Mouse (Mus musculus) kidney, embryonic 16.5 days (tissue): Measurements from ENCODE around the gene Tcerg1l. TPM values are rescaled to one million over a fixed set of nuclear protein-coding genes. Genes with fewer than 3 reads are reported as not detected.

Source experiments
- ATAC-seq: fragments of 200-750 bp; cut with Nextera tagmentation; 2 replicates; pipeline ENCODE4 v1.8.0; 2017; ENCODE audit warnings: moderate TSS enrichment; ENCODE audit not compliant: low FRiP score, low TSS enrichment
- H3K27ac ChIP-seq: fragments of 300-500 bp; sonication (generic); 2 replicates; pipeline ENCODE4 v1.5.1; 2014; ENCODE audit warnings: low read length
- H3K27me3 ChIP-seq: fragments of 300-500 bp; sonication (generic); 2 replicates; pipeline ENCODE4 v1.6.1; 2014; ENCODE audit warnings: low read length, control low read depth, mixed read lengths; ENCODE audit not compliant: insufficient read depth
- H3K36me3 ChIP-seq: fragments of 300-500 bp; sonication (generic); 2 replicates; pipeline ENCODE4 v1.6.1; 2014; ENCODE audit warnings: low read length, control low read depth, mixed read lengths; ENCODE audit not compliant: insufficient read depth
- H3K4me1 ChIP-seq: fragments of 300-500 bp; sonication (generic); 2 replicates; pipeline ENCODE4 v1.6.1; 2014; ENCODE audit warnings: low read length, control low read depth, mixed read lengths; ENCODE audit not compliant: insufficient read depth
- H3K4me2 ChIP-seq: fragments of 300-500 bp; sonication (generic); replicated peaks from 2 replicates; pipeline ENCODE4 v1.6.1; 2014; ENCODE audit warnings: low read depth, low read length
- H3K4me3 ChIP-seq: fragments of 300-500 bp; sonication (generic); 2 replicates; pipeline ENCODE4 v1.5.1; 2014; ENCODE audit warnings: mild to moderate bottlenecking, low read length
- H3K9ac ChIP-seq: fragments of 300-500 bp; sonication (generic); replicated peaks from 2 replicates; pipeline ENCODE4 v1.6.1; 2014; ENCODE audit warnings: low read length
- H3K9me3 ChIP-seq: fragments of 300-500 bp; sonication (generic); 2 replicates; pipeline ENCODE4 v1.6.1; 2016; ENCODE audit warnings: low read length, control low read depth
- WGBS: fragments of 180-500 bp; shearing (Covaris S2); extraction: QIAGEN DNeasy Blood & Tissue Kit; methylation state at CpG from one replicate; pipeline ENCODE4 v1.1.7; 2014; 5-methylcytosine and 5-hydroxymethylcytosine counted together
- polyA plus RNA-seq: library from polyadenylated mRNA; unstranded; fragments of >200 nt; fragmentation: Nextera tagmentation; extraction: Ambion mirVana; gene quantifications from 2 replicates; pipeline ENCODE4 v1.2.1, GENCODE M21; 2015

Tcerg1l gene
- polyA plus RNA-seq, 1 experiment from 2014 or later, result 1.8 TPM

GRCm38 (mm10) chr7:138246684-138247083 is 150.8 kb downstream of the Tcerg1l start:
- no peak for ATAC-seq
- no peaks in the 10 kb centered on the region for H3K9me3 ChIP-seq
- H3K36me3 ChIP-seq, result no peaks in the 10 kb centered on the region
- no peaks in the 10 kb centered on the region for H3K4me1 ChIP-seq
- 21% methylated on average over 2 of the region's 2 CpGs for WGBS
- no peaks in the 10 kb centered on the region for H3K27me3 ChIP-seq
- H3K4me3 ChIP-seq, result no peak overlapping the region
- H3K4me2 ChIP-seq, result no peak overlapping the region
- no peak overlapping the region for H3K9ac ChIP-seq
- H3K27ac ChIP-seq, result no peak overlapping the region

DNA sequence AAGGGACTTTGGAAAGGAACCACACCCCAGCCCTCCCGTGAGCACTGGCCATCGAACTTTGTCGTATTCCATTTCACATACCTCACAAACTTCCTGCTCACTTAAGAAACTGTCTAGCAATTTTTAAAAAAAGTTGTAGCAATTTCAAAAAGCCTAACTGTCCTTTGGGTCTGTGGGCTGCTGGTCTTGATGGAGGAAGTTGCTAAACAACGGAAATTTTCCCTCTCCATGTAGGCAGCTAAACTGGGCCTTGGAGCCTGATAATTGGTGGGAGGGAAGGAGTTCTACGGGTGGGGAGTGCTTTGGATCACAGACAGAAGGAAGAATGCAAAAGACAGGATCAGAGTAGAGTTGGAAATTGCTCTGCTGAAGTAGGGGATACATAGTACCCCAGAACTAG is 155.3 kb downstream of the Tcerg1l start:
- Histone ChIP-seq H3K9ac (no peak overlapping the region), H3K27ac (no peak overlapping the region), H3K36me3 (no peaks in the 10 kb centered on the region), H3K4me3 (no peak overlapping the region), H3K4me2 (no peak overlapping the region), H3K4me1 (no peaks in the 10 kb centered on the region), H3K27me3 (no peaks in the 10 kb centered on the region), H3K9me3 (no peaks in the 10 kb centered on the region)
- no peak for ATAC-seq
- 86% methylated on average over 5 of the region's 5 CpGs for WGBS

GRCm38 (mm10) chr7:138237708-138238225 is 159.8 kb downstream of the Tcerg1l start:
- no peak overlapping the region for H3K4me3 ChIP-seq
- H3K27ac ChIP-seq, result no peak overlapping the region
- H3K9me3 ChIP-seq, result no peaks in the 10 kb centered on the region
- no peak overlapping the region for H3K9ac ChIP-seq
- H3K4me2 ChIP-seq, result no peak overlapping the region
- no peaks in the 10 kb centered on the region for H3K27me3 ChIP-seq
- H3K36me3 ChIP-seq, result no peaks in the 10 kb centered on the region
- ATAC-seq, result no peak
- no peaks in the 10 kb centered on the region for H3K4me1 ChIP-seq
- WGBS, result 43% methylated on average over 5 of the region's 5 CpGs

DNA sequence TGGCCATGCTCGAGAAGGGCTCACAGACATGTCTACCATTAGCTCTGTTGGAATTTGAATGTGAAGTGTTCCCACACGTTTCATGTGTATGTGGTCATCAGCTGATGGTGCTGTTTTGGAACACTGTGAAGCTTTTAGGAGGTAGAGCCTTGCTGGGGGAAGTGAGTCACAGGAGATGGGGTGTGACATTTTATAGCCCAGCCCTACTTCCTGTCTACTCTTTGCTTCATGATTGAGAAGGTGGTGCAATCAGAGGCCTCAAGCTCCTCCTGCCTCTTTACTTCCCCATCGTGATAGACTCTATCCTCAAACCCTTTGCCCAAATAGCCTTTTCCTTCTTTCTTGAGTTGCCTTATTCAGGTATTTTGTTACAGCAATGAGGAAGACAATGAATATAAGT is 173.3 kb downstream of the Tcerg1l start:
- 78% methylated on average over 3 of the region's 3 CpGs for WGBS
- H3K9ac ChIP-seq, result no peak overlapping the region
- no peaks in the 10 kb centered on the region for H3K4me1 ChIP-seq
- H3K27ac ChIP-seq, result no peak overlapping the region
- H3K4me3 ChIP-seq, result no peak overlapping the region
- no peaks in the 10 kb centered on the region for H3K9me3 ChIP-seq
- H3K27me3 ChIP-seq, result no peaks in the 10 kb centered on the region
- ATAC-seq, result no peak
- H3K4me2 ChIP-seq, result no peak overlapping the region
- H3K36me3 ChIP-seq, result no peaks in the 10 kb centered on the region

GRCm38 (mm10) chr7:138222951-138223350 is 174.6 kb downstream of the Tcerg1l start:
- Histone ChIP-seq H3K27ac (no peak overlapping the region), H3K4me1 (no peaks in the 10 kb centered on the region), H3K9me3 (no peaks in the 10 kb centered on the region), H3K9ac (no peak overlapping the region), H3K4me3 (no peak overlapping the region), H3K4me2 (no peak overlapping the region), H3K27me3 (no peaks in the 10 kb centered on the region), H3K36me3 (no peaks in the 10 kb centered on the region)
- WGBS, result 62% methylated on average over 4 of the region's 4 CpGs
- no peak for ATAC-seq

DNA sequence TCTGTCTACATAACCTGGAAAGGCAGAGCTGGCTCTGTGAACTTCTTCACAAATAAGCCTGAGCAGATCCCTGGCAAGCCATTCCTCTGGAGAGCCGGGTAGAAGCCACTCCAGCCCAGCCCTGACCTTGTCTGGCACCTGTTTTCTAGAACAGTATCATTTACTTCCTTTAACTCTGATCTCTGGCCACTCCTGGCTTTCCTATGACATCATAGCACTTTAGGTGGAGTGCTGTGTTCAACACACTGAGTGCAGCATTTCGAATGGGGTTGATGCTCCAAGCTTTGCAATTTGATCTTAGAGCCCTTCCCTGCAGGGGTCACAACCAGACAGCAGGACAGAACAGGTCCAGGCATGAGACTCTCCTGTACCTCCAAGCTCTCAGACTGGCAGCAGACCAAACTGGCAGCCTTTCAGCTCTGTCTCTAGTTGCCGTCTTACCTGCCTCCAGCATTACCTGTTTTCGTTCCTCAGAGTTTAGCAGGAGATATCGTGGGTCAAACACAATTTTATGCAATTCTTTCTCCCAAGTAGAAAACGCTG is 179.9 kb downstream of the Tcerg1l start:
- Histone ChIP-seq H3K9ac (no peak overlapping the region), H3K36me3 (no peaks in the 10 kb centered on the region), H3K9me3 (no peaks in the 10 kb centered on the region), H3K27ac (no peak overlapping the region), H3K4me3 (no peak overlapping the region), H3K4me1 (0 out of 2 replicates have a peak, but pooled peaks cover 5% of the 10 kb centered on the region), H3K4me2 (no peak overlapping the region), H3K27me3 (no peaks in the 10 kb centered on the region)
- no peak for ATAC-seq
- 71% methylated on average over 6 of the region's 6 CpGs for WGBS

DNA sequence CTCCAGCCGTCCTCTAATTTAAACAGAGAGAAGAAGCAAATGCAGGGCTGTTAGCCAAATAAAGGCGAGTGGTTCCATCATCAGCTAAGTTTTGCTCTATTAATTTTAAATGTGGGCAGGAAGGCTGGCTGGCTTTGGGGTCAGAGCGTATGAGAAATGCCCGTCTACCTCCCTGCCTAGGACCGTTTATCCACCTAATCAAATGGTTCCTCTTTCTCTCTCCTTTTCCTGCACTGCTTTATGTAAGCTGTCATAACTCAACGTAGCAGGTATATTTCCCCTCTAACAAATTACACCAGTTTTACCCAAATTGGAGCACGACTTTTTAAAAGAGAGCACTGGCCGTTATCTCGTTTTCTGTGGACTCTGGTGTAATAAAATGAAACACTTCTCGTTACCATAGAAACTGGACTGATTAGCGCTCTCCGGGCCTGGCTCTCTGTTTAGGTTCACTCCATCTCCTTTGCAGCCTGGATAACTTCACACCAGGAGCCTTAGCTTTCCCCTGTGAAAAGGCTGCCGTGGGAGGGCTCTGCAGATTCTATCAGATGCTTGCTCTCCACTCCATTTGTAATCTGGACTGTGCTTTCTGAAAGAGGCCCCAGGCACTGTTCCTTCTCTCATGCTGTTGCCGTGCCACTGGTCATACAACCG is 182.2 kb downstream of the Tcerg1l start:
- H3K27ac ChIP-seq, result no peak overlapping the region
- WGBS, result 36% methylated on average over 15 of the region's 15 CpGs
- no peaks in the 10 kb centered on the region for H3K36me3 ChIP-seq
- no peaks in the 10 kb centered on the region for H3K9me3 ChIP-seq
- no peak overlapping the region for H3K4me3 ChIP-seq
- H3K4me1 ChIP-seq, result 0 out of 2 replicates have a peak, but pooled peaks cover 5% of the 10 kb centered on the region
- no peak overlapping the region for H3K4me2 ChIP-seq
- H3K9ac ChIP-seq, result no peak overlapping the region
- ATAC-seq, result no peak
- H3K27me3 ChIP-seq, result no peaks in the 10 kb centered on the region

- Histone ChIP-seq H3K36me3 (no peaks in the 10 kb centered on the region), H3K9me3 (no peaks in the 10 kb centered on the region), H3K4me2 (no peak overlapping the region), H3K4me1 (0 out of 2 replicates have a peak, but pooled peaks cover 5% of the 10 kb centered on the region), H3K27me3 (no peaks in the 10 kb centered on the region), H3K9ac (no peak overlapping the region), H3K27ac (no peak overlapping the region), H3K4me3 (no peak overlapping the region)
- 69% methylated on average over 9 of the region's 9 CpGs for WGBS
- no peak for ATAC-seq
These were observed 182.8 kb downstream of the Tcerg1l start for GRCm38 (mm10) chr7:138214710-138215109.

DNA sequence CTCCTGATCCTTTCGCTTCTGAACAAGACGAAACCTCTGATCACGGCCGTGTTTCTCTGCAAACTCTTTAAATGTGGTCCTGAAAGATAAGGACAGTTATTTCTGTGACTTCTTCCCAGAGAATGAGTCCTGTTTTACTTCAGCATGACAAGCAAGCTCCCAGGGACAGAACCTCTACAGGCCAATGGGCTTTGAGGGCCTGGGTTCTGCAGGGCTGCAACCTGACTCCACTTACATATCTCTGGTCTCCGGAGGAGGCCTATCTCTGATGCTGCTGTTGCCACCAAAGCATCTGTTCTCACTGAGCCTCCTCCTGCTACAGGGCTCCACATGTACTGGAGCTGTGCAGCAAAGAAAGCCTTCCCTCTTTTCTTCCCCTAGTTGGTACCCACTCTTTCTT is 187.8 kb downstream of the Tcerg1l start:
- no peaks in the 10 kb centered on the region for H3K9me3 ChIP-seq
- H3K9ac ChIP-seq, result no peak overlapping the region
- ATAC-seq, result no peak
- 62% methylated on average over 5 of the region's 5 CpGs for WGBS
- no peak overlapping the region for H3K27ac ChIP-seq
- H3K27me3 ChIP-seq, result no peaks in the 10 kb centered on the region
- no peak overlapping the region for H3K4me2 ChIP-seq
- H3K4me3 ChIP-seq, result no peak overlapping the region
- no peaks in the 10 kb centered on the region for H3K36me3 ChIP-seq
- H3K4me1 ChIP-seq, result no peaks in the 10 kb centered on the region

- H3K9ac ChIP-seq, result no peak overlapping the region
- no peaks in the 10 kb centered on the region for H3K9me3 ChIP-seq
- ATAC-seq, result no peak
- no peak overlapping the region for H3K4me3 ChIP-seq
- no peak overlapping the region for H3K4me2 ChIP-seq
- peaks cover 9% of the 10 kb centered on the region; the same call in 1 of the 2 replicates for H3K4me1 ChIP-seq
- 80% methylated on average over 2 of the region's 2 CpGs for WGBS
- no peaks in the 10 kb centered on the region for H3K27me3 ChIP-seq
- no peak overlapping the region for H3K27ac ChIP-seq
- no peaks in the 10 kb centered on the region for H3K36me3 ChIP-seq
These were observed 192.4 kb downstream of the Tcerg1l start for GRCm38 (mm10) chr7:138205124-138205523.
